Mouse (Mus musculus): Measurements from ENCODE around the gene Lpin1. TPM values are rescaled to one million over a fixed set of nuclear protein-coding genes. Genes with fewer than 3 reads are reported as not detected.

Lpin1 gene
- polyA plus RNA-seq, 1 experiment from 2014 or later = 3.1 TPM

DNA sequence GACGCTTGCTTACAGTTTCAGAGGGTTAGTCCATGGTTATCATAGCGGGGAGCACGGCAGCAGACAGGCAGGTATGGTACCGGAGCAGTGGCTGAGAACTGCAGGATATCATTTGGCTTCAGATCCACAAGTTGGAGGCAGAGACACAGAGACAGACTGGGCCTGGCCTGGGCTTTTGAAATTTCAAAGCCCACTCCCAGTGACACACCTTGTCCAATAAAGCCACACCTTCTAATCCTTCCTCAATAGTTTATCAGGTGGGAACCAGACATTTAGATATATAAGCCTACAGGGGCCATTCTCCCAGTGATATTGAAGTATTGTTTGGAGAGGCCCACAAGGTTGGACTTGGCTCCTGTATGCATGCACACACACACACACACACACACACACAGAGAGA is 8.5 kb downstream of the Lpin1 start:
- TF ChIP-seq CTCF (IDR thresholded peaks at IDR 0.05; ENCODE audit: low read depth) = no peak
- H3K9me3 ChIP-seq (ENCODE audit: control insufficient read depth) = no peaks in the 10 kb centered on the region
- no peaks in the 10 kb centered on the region for H3K36me3 ChIP-seq (ENCODE audit: control insufficient read depth, insufficient read depth)
- H3K27ac ChIP-seq (ENCODE audit: low read depth, low read length) = no peak overlapping the region
- no peak overlapping the region for H3K4me3 ChIP-seq (ENCODE audit: low read depth, low read length)
- H3K9ac ChIP-seq (ENCODE audit: low read depth, low read length) = no peak overlapping the region
- WGBS = 51% methylated on average over 4 of the region's 4 CpGs
- H3K4me1 ChIP-seq (replicated peaks; ENCODE audit: control insufficient read depth, insufficient read depth, low read length) = no peaks in the 10 kb centered on the region; the same call in 1 of the 2 replicates
- H3K4me2 ChIP-seq (replicated peaks; ENCODE audit: low read depth) = no peak overlapping the region
- no peak for ATAC-seq
- H3K27me3 ChIP-seq (replicated peaks; ENCODE audit: control insufficient read depth, insufficient read depth, low read length) = no peaks in the 10 kb centered on the region

DNA sequence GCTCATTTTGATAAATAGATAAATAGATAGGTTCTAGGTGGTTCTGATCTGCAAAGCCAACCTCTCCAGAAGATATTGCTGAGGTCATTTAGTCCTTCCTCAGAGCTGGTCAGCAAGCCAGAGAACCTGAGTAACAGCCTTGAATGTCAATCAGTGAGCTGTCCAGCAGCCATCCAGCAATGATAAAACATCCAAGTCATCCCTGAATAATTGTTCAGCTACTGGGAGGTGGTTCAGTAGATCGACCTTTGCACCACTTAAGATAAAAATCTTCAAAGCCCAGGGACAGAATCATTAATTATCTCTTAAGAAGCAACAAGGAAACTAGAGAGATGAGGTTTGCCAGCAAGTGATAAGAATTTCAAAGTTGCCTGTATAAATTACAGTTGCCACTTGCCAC is 10.4 kb downstream of the Lpin1 start:
- WGBS = 11% methylated on average over 1 of the region's 1 CpGs
- Histone ChIP-seq H3K9me3 (ENCODE audit: control insufficient read depth) (no peaks in the 10 kb centered on the region), H3K36me3 (ENCODE audit: control insufficient read depth, insufficient read depth) (no peaks in the 10 kb centered on the region), H3K4me1 (replicated peaks; ENCODE audit: control insufficient read depth, insufficient read depth, low read length) (no peaks in the 10 kb centered on the region; the same call in 1 of the 2 replicates), H3K9ac (ENCODE audit: low read depth, low read length) (no peak overlapping the region), H3K27me3 (replicated peaks; ENCODE audit: control insufficient read depth, insufficient read depth, low read length) (no peaks in the 10 kb centered on the region), H3K4me2 (replicated peaks; ENCODE audit: low read depth) (no peak overlapping the region), H3K4me3 (ENCODE audit: low read depth, low read length) (no peak overlapping the region), H3K27ac (ENCODE audit: low read depth, low read length) (no peak overlapping the region)
- no peak for TF ChIP-seq CTCF (IDR thresholded peaks at IDR 0.05; ENCODE audit: low read depth)
- ATAC-seq = peak; percentile 49; the same call in 1 of the 2 replicates

GRCm38 (mm10) chr12:16599359-16599758 is 11.4 kb downstream of the Lpin1 start:
- ATAC-seq = no peak
- Histone ChIP-seq H3K9me3 (ENCODE audit: control insufficient read depth) (no peaks in the 10 kb centered on the region), H3K27me3 (replicated peaks; ENCODE audit: control insufficient read depth, insufficient read depth, low read length) (no peaks in the 10 kb centered on the region), H3K9ac (ENCODE audit: low read depth, low read length) (no peak overlapping the region), H3K27ac (ENCODE audit: low read depth, low read length) (no peak overlapping the region), H3K4me2 (replicated peaks; ENCODE audit: low read depth) (no peak overlapping the region), H3K4me1 (replicated peaks; ENCODE audit: control insufficient read depth, insufficient read depth, low read length) (no peaks in the 10 kb centered on the region; the same call in 1 of the 2 replicates), H3K36me3 (ENCODE audit: control insufficient read depth, insufficient read depth) (no peaks in the 10 kb centered on the region), H3K4me3 (ENCODE audit: low read depth, low read length) (no peak overlapping the region)
- no peak for TF ChIP-seq CTCF (IDR thresholded peaks at IDR 0.05; ENCODE audit: low read depth)
- WGBS = 77% methylated on average over 3 of the region's 3 CpGs

- TF ChIP-seq CTCF (IDR thresholded peaks at IDR 0.05; ENCODE audit: low read depth) = no peak
- peaks cover 9% of the 10 kb centered on the region; the same call in 1 of the 2 replicates for H3K4me1 ChIP-seq (replicated peaks; ENCODE audit: control insufficient read depth, insufficient read depth, low read length)
- no peak overlapping the region for H3K9ac ChIP-seq (ENCODE audit: low read depth, low read length)
- no peak overlapping the region for H3K4me3 ChIP-seq (ENCODE audit: low read depth, low read length)
- no peak for ATAC-seq
- H3K27me3 ChIP-seq (replicated peaks; ENCODE audit: control insufficient read depth, insufficient read depth, low read length) = no peaks in the 10 kb centered on the region
- H3K27ac ChIP-seq (ENCODE audit: low read depth, low read length) = no peak overlapping the region
- no peaks in the 10 kb centered on the region for H3K9me3 ChIP-seq (ENCODE audit: control insufficient read depth)
- no peaks in the 10 kb centered on the region for H3K36me3 ChIP-seq (ENCODE audit: control insufficient read depth, insufficient read depth)
- H3K4me2 ChIP-seq (replicated peaks; ENCODE audit: low read depth) = no peak overlapping the region
- WGBS = 96% methylated on average over 7 of the region's 7 CpGs
Measured at GRCm38 (mm10) chr12:16593761-16594160, 17.0 kb downstream of the Lpin1 start.

- Histone ChIP-seq H3K4me3 (ENCODE audit: low read depth, low read length) (no peak overlapping the region), H3K9me3 (ENCODE audit: control insufficient read depth) (no peaks in the 10 kb centered on the region), H3K27me3 (replicated peaks; ENCODE audit: control insufficient read depth, insufficient read depth, low read length) (no peaks in the 10 kb centered on the region), H3K27ac (ENCODE audit: low read depth, low read length) (no peak overlapping the region), H3K36me3 (ENCODE audit: control insufficient read depth, insufficient read depth) (no peaks in the 10 kb centered on the region), H3K4me1 (replicated peaks; ENCODE audit: control insufficient read depth, insufficient read depth, low read length) (peaks cover 9% of the 10 kb centered on the region; the same call in 1 of the 2 replicates), H3K4me2 (replicated peaks; ENCODE audit: low read depth) (no peak overlapping the region), H3K9ac (ENCODE audit: low read depth, low read length) (no peak overlapping the region)
- TF ChIP-seq CTCF (IDR thresholded peaks at IDR 0.05; ENCODE audit: low read depth) = no peak
- no peak for ATAC-seq
- 78% methylated on average over 7 of the region's 7 CpGs for WGBS
Measured at GRCm38 (mm10) chr12:16593014-16593413, 17.8 kb downstream of the Lpin1 start.

- Histone ChIP-seq H3K9ac (ENCODE audit: low read depth, low read length) (no peak overlapping the region), H3K9me3 (ENCODE audit: control insufficient read depth) (no peaks in the 10 kb centered on the region), H3K4me1 (replicated peaks; ENCODE audit: control insufficient read depth, insufficient read depth, low read length) (peaks cover 9% of the 10 kb centered on the region; the same call in 1 of the 2 replicates), H3K27me3 (replicated peaks; ENCODE audit: control insufficient read depth, insufficient read depth, low read length) (no peaks in the 10 kb centered on the region), H3K4me3 (ENCODE audit: low read depth, low read length) (no peak overlapping the region), H3K36me3 (ENCODE audit: control insufficient read depth, insufficient read depth) (no peaks in the 10 kb centered on the region), H3K27ac (ENCODE audit: low read depth, low read length) (no peak overlapping the region), H3K4me2 (replicated peaks; ENCODE audit: low read depth) (no peak overlapping the region)
- ATAC-seq = no peak
- no peak for TF ChIP-seq CTCF (IDR thresholded peaks at IDR 0.05; ENCODE audit: low read depth)
- 79% methylated on average over 5 of the region's 5 CpGs for WGBS
Measured at GRCm38 (mm10) chr12:16592451-16592850, 18.3 kb downstream of the Lpin1 start.
